15 mouse cellular contexts compared by ENCODE assay signal in genomic region chr4:127224444-127225100, GRCm38 (mm10). TPM values are rescaled to one million over a fixed set of nuclear protein-coding genes. Genes with fewer than 3 reads are reported as not detected.
DNase-seq lines count a peak whose midpoint lies in the region; ATAC-seq and TF ChIP-seq lines count a peak whose summit lies in the region.
"Had no signal": no experiment of that assay in that cellular context is flagged by ENCODE, and none has a peak within 500 bp of the region (broad histone marks: within the 10 kb centered on the region; RNA-seq: fewer than 3 reads in every experiment).

No protein-coding gene starts in this region.

- 0 out of 2 replicates have a peak overlapping the region, but pooled peaks have one; percentile 1 for H3K4me3 ChIP-seq in heart, embryonic 13.5 days
- H3K4me3 ChIP-seq in E14TG2a.4 (replicated peaks; ENCODE audit: low read length), result peak overlapping the region; percentile 57
- 0 out of 2 replicates have a peak overlapping the region, but pooled peaks have one; percentile 2 for H3K4me3 ChIP-seq in embryonic facial prominence, embryonic 12.5 days
- no peak overlapping the region for H3K4me3 ChIP-seq in hindbrain, postnatal 0 days (ENCODE audit: low read length)
- H3K4me3 ChIP-seq: megakaryocyte, embryonic 14.5 days had no signal

- no peak for DNase-seq in heart, adult 8-10 months (ENCODE audit: low spot score)
- DNase-seq in hindbrain, postnatal 0 days (ENCODE audit: low spot score), result no peak
- no peak for DNase-seq in layer of hippocampus, adult 9-10 months (ENCODE audit: low spot score)
- no peak for DNase-seq in spleen, adult 12 weeks (ENCODE audit: low spot score)
- DNase-seq: adrenal gland, adult 2 months; kidney, postnatal 10 days; thymus, adult 2 months had no signal

- H3K4me2 ChIP-seq in heart, embryonic 13.5 days, result no peak overlapping the region
- peak overlapping the region; percentile 15 for H3K4me2 ChIP-seq in embryonic facial prominence, embryonic 12.5 days (replicated peaks)
- no peak overlapping the region for H3K4me2 ChIP-seq in hindbrain, postnatal 0 days (ENCODE audit: low read depth, low read length)
- H3K4me2 ChIP-seq: liver, embryonic 11.5 days had no signal

- 21% methylated on average over 19 of the region's 19 CpGs for WGBS in heart, embryonic 13.5 days
- WGBS in embryonic facial prominence, embryonic 12.5 days, result 14% methylated on average over 19 of the region's 19 CpGs
- 35% methylated on average over 19 of the region's 19 CpGs for WGBS in hindbrain, postnatal 0 days

- no peaks in the 10 kb centered on the region for H3K36me3 ChIP-seq in heart, embryonic 13.5 days
- H3K36me3 ChIP-seq in E14TG2a.4 (ENCODE audit: insufficient read depth, low read length), result peaks cover 62% of the 10 kb centered on the region
- no peaks in the 10 kb centered on the region for H3K36me3 ChIP-seq in embryonic facial prominence, embryonic 12.5 days
- no peaks in the 10 kb centered on the region for H3K36me3 ChIP-seq in hindbrain, postnatal 0 days (ENCODE audit: insufficient read depth, low read length)

- no peak overlapping the region for H3K27ac ChIP-seq in heart, embryonic 13.5 days (replicated peaks)
- H3K27ac ChIP-seq in embryonic facial prominence, embryonic 12.5 days, result no peak overlapping the region
- no peak overlapping the region for H3K27ac ChIP-seq in hindbrain, postnatal 0 days

- peaks cover 76% of the 10 kb centered on the region for H3K27me3 ChIP-seq in heart, embryonic 13.5 days (replicated peaks)
- 0 out of 2 replicates have a peak, but pooled peaks cover 4% of the 10 kb centered on the region for H3K27me3 ChIP-seq in E14TG2a.4 (ENCODE audit: insufficient read depth, low read length)
- H3K27me3 ChIP-seq in embryonic facial prominence, embryonic 12.5 days, result peaks cover 61% of the 10 kb centered on the region
- no peaks in the 10 kb centered on the region for H3K27me3 ChIP-seq in hindbrain, postnatal 0 days (ENCODE audit: insufficient read depth, low read length)

- TF ChIP-seq CTCF in E14TG2a.4 (conservative IDR thresholded peaks at IDR 0.05; ENCODE audit: low read length), result no peak
- TF ChIP-seq CTCF in hindbrain, postnatal 0 days (IDR thresholded peaks at IDR 0.05; ENCODE audit: low read depth), result no peak

- ATAC-seq in heart, embryonic 13.5 days (ENCODE audit: extremely low read depth, insufficient number of reproducible peaks, low FRiP score, low TSS enrichment), result no peak
- ATAC-seq in embryonic facial prominence, embryonic 12.5 days (ENCODE audit: insufficient number of reproducible peaks, insufficient read depth, low FRiP score, low TSS enrichment), result no peak
- ATAC-seq in hindbrain, postnatal 0 days, result no peak
- ATAC-seq: inflammation-experienced regulatory T-cells, adult 6 months; Patski had no signal

- H3K4me1 ChIP-seq in heart, embryonic 13.5 days, result no peaks in the 10 kb centered on the region; the same call in 1 of the 2 replicates
- H3K4me1 ChIP-seq in E14TG2a.4 (replicated peaks; ENCODE audit: low read depth, low read length), result peaks cover 69% of the 10 kb centered on the region
- H3K4me1 ChIP-seq in embryonic facial prominence, embryonic 12.5 days, result peaks cover 2% of the 10 kb centered on the region; the same call in 1 of the 2 replicates
- peaks cover 4% of the 10 kb centered on the region; the same call in 1 of the 2 replicates for H3K4me1 ChIP-seq in hindbrain, postnatal 0 days (ENCODE audit: insufficient read depth, low read length)

- H3K9me3 ChIP-seq in heart, embryonic 13.5 days, result no peaks in the 10 kb centered on the region
- H3K9me3 ChIP-seq in E14TG2a.4 (ENCODE audit: low read length), result peaks cover 7% of the 10 kb centered on the region
- no peaks in the 10 kb centered on the region for H3K9me3 ChIP-seq in embryonic facial prominence, embryonic 12.5 days
- H3K9me3 ChIP-seq in hindbrain, postnatal 0 days (ENCODE audit: low read length), result no peaks in the 10 kb centered on the region

- H3K9ac ChIP-seq in heart, embryonic 13.5 days, result no peak overlapping the region
- no peak overlapping the region for H3K9ac ChIP-seq in embryonic facial prominence, embryonic 12.5 days
- 0 out of 2 replicates have a peak overlapping the region, but pooled peaks have one; percentile 5 for H3K9ac ChIP-seq in hindbrain, postnatal 0 days (replicated peaks; ENCODE audit: low read length)

RNA-seq across cellular contexts. Expression of gene Smim12, which starts 19.0 kb away (rescaled TPM):
- 57.3 and 61.5 TPM in 2 replicates for polyA plus RNA-seq in heart, embryonic 13.5 days (2015; fragmentation: Nextera tagmentation; extraction: Ambion mirVana)
- total RNA-seq in heart, adult 8-10 months (2022), result 10 to 100 TPM; 55.6 to 65.7 (median 60.7) TPM
- 49.1 and 51.1 TPM in 2 replicates for polyA plus RNA-seq in embryonic facial prominence, embryonic 12.5 days (2016; fragmentation: Nextera tagmentation; extraction: Ambion mirVana)
- 40.8 and 47.2 TPM in 2 replicates for total RNA-seq in hindbrain, postnatal 0 days (2014; rRNA removed)
- 63.7 and 65.4 TPM in 2 replicates for polyA plus RNA-seq in hindbrain, postnatal 0 days (2015; fragmentation: Nextera tagmentation; extraction: Ambion mirVana)

RNA-seq across cellular contexts. Expression of gene Dlgap3, which starts 55.6 kb away (rescaled TPM):
- polyA plus RNA-seq in heart, embryonic 13.5 days (2015; fragmentation: Nextera tagmentation; extraction: Ambion mirVana), result 0.45 and 0.57 TPM in 2 replicates
- total RNA-seq in heart, adult 8-10 months (2022), result under 1 TPM; 0.06 to 0.98 (median 0.25) TPM
- polyA plus RNA-seq in embryonic facial prominence, embryonic 12.5 days (2016; fragmentation: Nextera tagmentation; extraction: Ambion mirVana), result 1.3 TPM in 2 replicates
- total RNA-seq in hindbrain, postnatal 0 days (2014; rRNA removed), result 153 and 163 TPM in 2 replicates
- 30.0 and 34.2 TPM in 2 replicates for polyA plus RNA-seq in hindbrain, postnatal 0 days (2015; fragmentation: Nextera tagmentation; extraction: Ambion mirVana)
- polyA plus RNA-seq: C2C12; inflammation-experienced regulatory T-cells, adult 6 months had no signal

Comparison
In these comparisons a context has a peak if more than half of its experiments do, and no peak if none do; other contexts are left out.
1. RNA of gene Dlgap3, which starts 55.6 kb away (polyA plus RNA-seq): 30.0 to 34.2 TPM in hindbrain, postnatal 0 days; 1.3 TPM in embryonic facial prominence, embryonic 12.5 days and 0.45 to 0.57 TPM in heart, embryonic 13.5 days; every median in the first group is over 10 times any median in the second.